Mouse (Mus musculus): Measurements from ENCODE around the gene Gsx2.

Gene Gsx2

GRCm38 (mm10) chr5:75075383-75075941 is at the start of gene Gsx2:
Gene Gsx2 (plus strand): TSS chr5:75075601.
- DNase-seq (ENCODE audit: low read depth, low spot score) = no peak

DNA sequence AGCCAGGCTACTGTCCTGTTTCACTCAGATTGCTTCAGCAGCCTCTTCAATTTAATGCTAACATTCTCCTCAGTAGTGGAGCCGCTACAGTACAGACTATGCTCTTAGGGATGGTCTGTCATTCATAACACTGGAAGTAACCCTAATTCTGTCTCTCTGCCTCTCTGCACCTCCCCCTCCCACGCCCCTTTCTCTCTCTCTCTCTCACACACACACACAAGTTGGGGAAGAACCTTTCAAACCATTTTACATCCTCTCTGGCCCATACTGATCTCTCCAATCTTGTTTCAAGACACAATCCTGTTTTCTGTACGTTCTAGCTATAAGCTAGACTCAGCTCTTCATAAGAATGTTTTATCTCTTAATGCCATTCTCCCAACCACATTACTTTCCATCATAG is 39.9 kb upstream of the Gsx2 start:
- no peak for DNase-seq (ENCODE audit: low read depth, low spot score)

- DNase-seq (ENCODE audit: low read depth, low spot score) = no peak
Observed at GRCm38 (mm10) chr5:75039307-75039706, 36.1 kb upstream of the Gsx2 start.

DNA sequence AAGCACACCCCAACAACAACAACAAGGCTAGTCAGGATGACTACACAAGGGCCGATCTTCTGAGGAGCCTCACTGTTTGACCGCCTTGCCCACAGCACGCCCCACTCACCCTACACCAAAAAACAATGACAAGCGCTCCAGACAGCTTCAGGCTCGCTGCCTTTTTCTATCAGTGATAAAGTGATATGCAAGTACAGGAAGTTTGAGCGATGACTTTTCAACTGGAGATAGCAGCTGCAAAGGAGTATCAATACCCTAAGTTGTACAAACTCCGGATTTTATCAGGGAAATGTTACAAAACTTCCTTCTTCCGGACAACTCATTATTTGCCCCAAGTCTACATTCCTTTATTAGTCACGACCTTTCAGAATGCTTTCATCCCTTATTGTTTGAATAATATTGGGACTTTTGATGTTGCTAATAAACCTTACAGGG is 32.4 kb upstream of the Gsx2 start:
- DNase-seq (ENCODE audit: low read depth, low spot score) = no peak

GRCm38 (mm10) chr5:75043621-75044301 is 31.6 kb upstream of the Gsx2 start:
- DNase-seq (ENCODE audit: low read depth, low spot score) = no peak

- peak; percentile 64 for DNase-seq (ENCODE audit: low read depth, low spot score)
Observed at GRCm38 (mm10) chr5:75044310-75044904, 31.0 kb upstream of the Gsx2 start, which contains the start of gene Chic2. Gene Chic2 (minus strand): TSS chr5:75044774.

GRCm38 (mm10) chr5:75045371-75045770 is 30.0 kb upstream of the Gsx2 start:
- DNase-seq (ENCODE audit: low read depth, low spot score) = no peak

GRCm38 (mm10) chr5:75046681-75047321 is 28.6 kb upstream of the Gsx2 start:
- no peak for DNase-seq (ENCODE audit: low read depth, low spot score)

DNA sequence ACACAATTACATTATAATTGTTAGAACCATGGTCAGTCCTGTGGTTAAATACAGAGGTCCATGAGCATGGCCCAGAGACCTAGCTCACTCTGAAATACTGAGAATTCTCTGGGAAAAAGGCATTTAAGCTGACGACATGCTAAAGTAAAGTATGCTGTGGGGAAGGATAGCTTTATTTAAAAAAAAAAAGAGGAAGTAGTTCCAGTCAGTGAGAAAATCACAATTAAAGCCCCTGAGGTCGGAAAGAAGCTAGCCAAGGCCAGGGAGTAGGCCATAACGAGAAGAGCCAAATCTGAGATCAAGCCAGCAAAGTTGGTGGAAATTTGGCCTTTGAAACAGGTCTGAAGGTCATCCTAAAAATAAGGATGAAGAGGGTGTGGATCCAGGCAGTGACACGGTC is 24.3 kb upstream of the Gsx2 start:
- no peak for DNase-seq (ENCODE audit: low read depth, low spot score)

- no peak for DNase-seq (ENCODE audit: low read depth, low spot score)
Observed at GRCm38 (mm10) chr5:75063177-75063576, 12.2 kb upstream of the Gsx2 start.

DNA sequence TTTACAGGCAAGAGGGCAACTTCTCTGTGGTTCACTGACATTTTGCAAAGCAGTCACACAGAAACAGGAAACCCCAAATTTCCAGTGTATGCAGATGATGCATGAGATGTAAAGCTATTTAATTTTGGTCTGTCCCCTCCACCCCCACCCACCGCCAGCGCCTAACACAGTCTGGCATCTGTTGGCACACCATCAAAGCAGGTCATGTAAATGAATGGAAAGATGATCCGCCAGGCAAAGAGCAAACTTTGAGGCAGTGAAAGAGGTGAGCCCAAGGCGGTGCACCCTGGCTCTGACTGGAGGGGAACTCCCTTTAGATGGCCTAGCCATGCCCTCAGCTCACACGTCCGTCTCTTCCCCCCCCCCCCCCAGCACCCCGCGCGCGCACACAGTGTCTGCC is 8.7 kb upstream of the Gsx2 start:
- no peak for DNase-seq (ENCODE audit: low read depth, low spot score)

DNA sequence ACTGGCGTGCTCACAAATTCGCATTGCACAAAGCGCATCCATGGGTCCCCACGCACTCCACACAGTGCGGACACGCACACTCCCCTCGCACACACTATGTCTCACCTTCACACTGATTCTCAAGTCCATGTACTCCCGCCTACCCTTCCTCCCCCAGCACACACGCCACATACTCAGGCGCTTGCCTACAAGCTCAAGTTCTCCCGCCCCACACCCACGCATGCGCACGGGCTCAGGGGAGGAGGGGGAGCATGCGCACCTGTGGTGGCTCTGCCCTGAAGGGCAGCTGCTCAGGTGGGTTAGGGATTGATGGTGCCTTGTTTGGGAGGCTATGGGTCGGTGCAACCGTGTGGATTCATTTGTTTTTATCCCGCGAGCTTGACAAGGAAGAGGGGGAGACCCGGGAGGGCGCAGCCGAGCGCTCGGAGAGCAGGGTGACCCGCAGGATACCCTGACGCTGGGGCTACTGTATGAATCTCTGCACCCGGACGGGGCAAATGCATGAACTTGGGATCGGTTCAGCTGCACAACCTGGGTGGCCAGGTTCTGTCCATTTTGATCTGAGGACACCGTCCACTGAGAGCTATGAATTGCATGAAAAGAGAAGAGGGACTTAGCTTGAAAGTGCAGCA is 8.2 kb upstream of the Gsx2 start:
- no peak for DNase-seq (ENCODE audit: low read depth, low spot score)

GRCm38 (mm10) chr5:75070132-75070531 is 5.3 kb upstream of the Gsx2 start:
- no peak for DNase-seq (ENCODE audit: low read depth, low spot score)

DNA sequence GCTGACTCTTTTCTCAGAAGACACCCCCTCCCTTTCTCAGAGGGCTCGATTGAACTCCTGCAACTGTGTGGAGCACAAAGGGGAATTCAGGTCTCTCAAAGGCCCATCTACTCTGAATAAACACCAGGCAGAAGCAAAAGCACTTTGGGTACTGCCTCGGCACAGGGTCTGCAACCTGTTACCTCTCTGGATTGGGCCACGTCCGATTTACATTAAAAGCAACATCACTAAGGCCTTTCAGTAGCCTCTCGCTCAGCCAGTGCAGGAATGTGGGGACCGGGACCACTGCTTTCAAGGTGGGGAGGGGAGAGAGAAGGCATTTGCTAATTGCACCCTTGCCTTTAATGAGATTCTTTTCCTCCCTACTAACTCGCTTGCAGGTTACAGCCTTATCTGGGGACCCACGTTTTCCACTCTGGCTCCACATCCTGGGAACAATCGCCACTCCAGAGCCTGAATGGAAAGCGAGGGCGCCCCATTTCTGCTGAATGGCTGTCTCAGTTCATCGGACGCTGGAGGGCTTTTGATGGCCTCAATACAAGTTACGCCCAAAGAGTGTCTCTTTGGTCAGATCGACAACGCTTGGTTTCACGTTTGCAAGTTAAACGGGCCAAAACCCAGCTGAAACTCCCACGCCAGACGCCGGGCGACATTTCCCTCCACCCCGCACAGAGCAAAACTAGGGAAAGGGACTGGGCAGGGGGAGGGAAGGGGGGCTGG is 4.6 kb upstream of the Gsx2 start:
- no peak for DNase-seq (ENCODE audit: low read depth, low spot score)

GRCm38 (mm10) chr5:75071951-75072350 is 3.5 kb upstream of the Gsx2 start:
- DNase-seq (ENCODE audit: low read depth, low spot score) = no peak

GRCm38 (mm10) chr5:75072532-75072931 is 2.9 kb upstream of the Gsx2 start:
- no peak for DNase-seq (ENCODE audit: low read depth, low spot score)

GRCm38 (mm10) chr5:75073167-75073566 is 2.2 kb upstream of the Gsx2 start:
- no peak for DNase-seq (ENCODE audit: low read depth, low spot score)

DNA sequence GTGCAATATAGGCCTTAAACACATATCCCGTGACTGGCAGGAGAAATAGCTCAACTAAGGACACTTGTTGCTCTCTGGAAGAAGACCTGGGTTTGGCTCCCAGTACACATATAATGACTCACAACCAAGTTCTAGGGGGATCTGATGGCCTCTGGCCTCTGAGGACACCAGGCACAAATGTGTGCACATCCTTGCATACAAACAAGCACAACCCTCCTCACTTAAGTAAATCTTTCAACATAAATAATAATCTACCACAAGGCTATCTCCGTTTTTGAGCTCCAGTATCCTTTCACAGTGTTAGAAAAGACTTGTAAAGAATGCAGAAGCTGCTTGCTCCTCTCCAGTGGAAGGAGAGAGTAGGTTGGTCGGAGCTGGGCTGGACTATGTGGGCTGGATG is 1.7 kb upstream of the Gsx2 start:
- no peak for DNase-seq (ENCODE audit: low read depth, low spot score)

DNA sequence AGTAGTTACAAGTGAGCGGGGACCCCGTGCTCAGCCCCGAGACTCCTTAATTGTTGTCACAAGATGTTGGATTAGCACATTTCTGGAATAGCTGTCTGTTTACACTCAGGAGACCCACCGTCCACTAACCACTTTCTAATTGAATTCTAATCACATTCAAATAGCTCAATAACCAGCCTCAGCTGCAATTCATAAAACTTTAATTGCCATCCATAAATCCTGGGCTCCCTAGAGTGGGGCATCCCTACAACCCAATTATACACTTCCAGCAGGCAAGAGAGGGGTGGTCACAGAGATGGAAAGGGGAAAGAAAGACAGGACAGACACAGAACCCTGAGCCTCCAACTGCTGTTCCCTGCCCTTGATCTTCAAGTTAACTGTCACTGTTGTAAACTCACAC is 1.3 kb upstream of the Gsx2 start:
- no peak for DNase-seq (ENCODE audit: low read depth, low spot score)

DNA sequence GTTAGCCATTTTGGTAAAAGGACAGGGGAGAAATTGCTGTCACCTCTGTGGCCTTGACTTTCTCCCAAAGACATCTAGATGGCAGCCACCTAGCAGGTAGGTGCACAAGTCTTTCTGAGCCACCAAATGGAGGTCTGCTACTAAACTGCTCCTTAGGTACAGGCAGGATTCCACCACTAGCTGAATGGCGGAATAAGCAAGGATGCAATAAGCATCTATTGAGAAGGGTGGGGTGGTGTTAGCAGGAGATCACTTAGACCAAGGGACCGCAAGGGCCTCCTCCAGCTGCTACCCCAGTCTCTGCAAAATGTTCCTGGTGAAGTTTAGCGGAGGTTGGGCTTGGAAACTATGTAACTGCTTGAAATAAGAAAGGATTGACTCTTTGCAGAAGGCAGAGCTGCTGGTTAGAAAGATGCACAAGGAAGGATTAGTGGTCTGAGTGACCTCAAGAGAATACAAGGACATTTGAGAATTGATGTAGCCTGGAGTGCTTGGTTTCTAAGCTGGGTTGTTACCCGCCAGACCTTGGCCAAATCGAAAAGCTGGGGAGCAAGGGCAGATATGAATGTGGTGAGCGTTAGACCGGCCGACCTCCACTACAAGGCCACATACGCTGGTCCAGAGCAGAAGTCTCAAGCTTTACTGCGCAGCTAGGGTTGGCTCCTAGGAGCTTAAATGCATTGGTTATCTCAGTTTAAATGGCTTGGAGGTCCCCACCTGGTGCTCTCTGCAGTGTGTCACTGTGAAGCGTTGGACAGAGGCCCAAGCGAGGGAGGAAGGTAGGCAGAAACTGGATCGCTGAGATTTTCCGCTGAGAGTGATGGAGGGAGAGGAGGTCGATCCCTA is 641 bp upstream of the Gsx2 start:
- no peak for DNase-seq (ENCODE audit: low read depth, low spot score)

All from retina, adult 2 months (tissue).